Mouse (Mus musculus): ENCODE results near the gene Slc22a5. TPM values are rescaled to one million over a fixed set of nuclear protein-coding genes. Genes with fewer than 3 reads are reported as not detected.
A peak's percentile ranks its signal among the peaks of the same experiment; 100 is the strongest.

The Slc22a5 gene
- polyA plus RNA-seq, 1 experiment from 2014 or later: 40.5 TPM

- TF ChIP-seq CTCF (IDR thresholded peaks at IDR 0.05; ENCODE audit: low read depth): no peak
- Histone ChIP-seq H3K27ac (ENCODE audit: low read depth, low read length) (no peak overlapping the region), H3K4me1 (replicated peaks; ENCODE audit: control insufficient read depth, insufficient read depth, low read length) (no peaks in the 10 kb centered on the region), H3K4me3 (ENCODE audit: low read depth, low read length) (no peak overlapping the region), H3K9me3 (ENCODE audit: control insufficient read depth) (no peaks in the 10 kb centered on the region), H3K4me2 (replicated peaks; ENCODE audit: low read depth) (no peak overlapping the region), H3K36me3 (ENCODE audit: control insufficient read depth, insufficient read depth) (no peaks in the 10 kb centered on the region), H3K27me3 (replicated peaks; ENCODE audit: control insufficient read depth, insufficient read depth, low read length) (no peaks in the 10 kb centered on the region), H3K9ac (ENCODE audit: low read depth, low read length) (no peak overlapping the region)
- ATAC-seq: no peak
- 90% methylated on average over 4 of the region's 4 CpGs for whole genome bisulfite sequencing
Measured at GRCm38 (mm10) chr11:53918851-53919250, 27.4 kb upstream of the Slc22a5 start.

- 31% methylated on average over 4 of the region's 4 CpGs for WGBS
- TF ChIP-seq CTCF (IDR thresholded peaks at IDR 0.05; ENCODE audit: low read depth): no peak
- ATAC-seq: peak; percentile 55
- Histone ChIP-seq H3K27me3 (replicated peaks; ENCODE audit: control insufficient read depth, insufficient read depth, low read length) (no peaks in the 10 kb centered on the region), H3K9me3 (ENCODE audit: control insufficient read depth) (no peaks in the 10 kb centered on the region), H3K9ac (ENCODE audit: low read depth, low read length) (no peak overlapping the region), H3K36me3 (ENCODE audit: control insufficient read depth, insufficient read depth) (no peaks in the 10 kb centered on the region), H3K4me3 (ENCODE audit: low read depth, low read length) (no peak overlapping the region), H3K4me1 (replicated peaks; ENCODE audit: control insufficient read depth, insufficient read depth, low read length) (0 out of 2 replicates have a peak, but pooled peaks cover 3% of the 10 kb centered on the region), H3K27ac (ENCODE audit: low read depth, low read length) (no peak overlapping the region), H3K4me2 (replicated peaks; ENCODE audit: low read depth) (no peak overlapping the region)
Measured at GRCm38 (mm10) chr11:53911011-53911410, 19.6 kb upstream of the Slc22a5 start.

- H3K36me3 ChIP-seq (ENCODE audit: control insufficient read depth, insufficient read depth): no peaks in the 10 kb centered on the region
- no peaks in the 10 kb centered on the region for H3K9me3 ChIP-seq (ENCODE audit: control insufficient read depth)
- no peak overlapping the region for H3K9ac ChIP-seq (ENCODE audit: low read depth, low read length)
- no peaks in the 10 kb centered on the region for H3K27me3 ChIP-seq (replicated peaks; ENCODE audit: control insufficient read depth, insufficient read depth, low read length)
- H3K4me1 ChIP-seq (replicated peaks; ENCODE audit: control insufficient read depth, insufficient read depth, low read length): peaks cover 8% of the 10 kb centered on the region; the same call in 1 of the 2 replicates
- H3K4me3 ChIP-seq (ENCODE audit: low read depth, low read length): no peak overlapping the region
- no peak overlapping the region for H3K4me2 ChIP-seq (replicated peaks; ENCODE audit: low read depth)
- no peak for TF ChIP-seq CTCF (IDR thresholded peaks at IDR 0.05; ENCODE audit: low read depth)
- WGBS: 51% methylated on average over 8 of the region's 8 CpGs
- ATAC-seq: peak; percentile 75
- peak overlapping the region; percentile 65 for H3K27ac ChIP-seq (ENCODE audit: low read depth, low read length)
Measured at GRCm38 (mm10) chr11:53908686-53909085, 17.2 kb upstream of the Slc22a5 start.

- ATAC-seq: no peak
- no peaks in the 10 kb centered on the region for H3K9me3 ChIP-seq (ENCODE audit: control insufficient read depth)
- TF ChIP-seq CTCF (IDR thresholded peaks at IDR 0.05; ENCODE audit: low read depth): no peak
- 44% methylated on average over 9 of the region's 9 CpGs for WGBS
- H3K4me2 ChIP-seq (replicated peaks; ENCODE audit: low read depth): no peak overlapping the region
- H3K36me3 ChIP-seq (ENCODE audit: control insufficient read depth, insufficient read depth): no peaks in the 10 kb centered on the region
- no peak overlapping the region for H3K9ac ChIP-seq (ENCODE audit: low read depth, low read length)
- peaks cover 8% of the 10 kb centered on the region; the same call in 1 of the 2 replicates for H3K4me1 ChIP-seq (replicated peaks; ENCODE audit: control insufficient read depth, insufficient read depth, low read length)
- no peak overlapping the region for H3K4me3 ChIP-seq (ENCODE audit: low read depth, low read length)
- H3K27ac ChIP-seq (ENCODE audit: low read depth, low read length): peak overlapping the region; percentile 69
- no peaks in the 10 kb centered on the region for H3K27me3 ChIP-seq (replicated peaks; ENCODE audit: control insufficient read depth, insufficient read depth, low read length)
Measured at GRCm38 (mm10) chr11:53904534-53904925, 13.1 kb upstream of the Slc22a5 start.

GRCm38 (mm10) chr11:53903781-53904533 is 12.5 kb upstream of the Slc22a5 start:
- peak overlapping the region; percentile 69 for H3K27ac ChIP-seq (ENCODE audit: low read depth, low read length)
- WGBS: 23% methylated on average over 16 of the region's 16 CpGs
- H3K27me3 ChIP-seq (replicated peaks; ENCODE audit: control insufficient read depth, insufficient read depth, low read length): no peaks in the 10 kb centered on the region
- peak; percentile 86 for ATAC-seq
- no peaks in the 10 kb centered on the region for H3K9me3 ChIP-seq (ENCODE audit: control insufficient read depth)
- no peak overlapping the region for H3K9ac ChIP-seq (ENCODE audit: low read depth, low read length)
- H3K4me1 ChIP-seq (replicated peaks; ENCODE audit: control insufficient read depth, insufficient read depth, low read length): peaks cover 8% of the 10 kb centered on the region; the same call in 1 of the 2 replicates
- no peaks in the 10 kb centered on the region for H3K36me3 ChIP-seq (ENCODE audit: control insufficient read depth, insufficient read depth)
- no peak overlapping the region for H3K4me3 ChIP-seq (ENCODE audit: low read depth, low read length)
- TF ChIP-seq CTCF (IDR thresholded peaks at IDR 0.05; ENCODE audit: low read depth): no peak
- H3K4me2 ChIP-seq (replicated peaks; ENCODE audit: low read depth): peak overlapping the region; percentile 18; the same call in 1 of the 2 replicates

- no peaks in the 10 kb centered on the region for H3K36me3 ChIP-seq (ENCODE audit: control insufficient read depth, insufficient read depth)
- H3K27me3 ChIP-seq (replicated peaks; ENCODE audit: control insufficient read depth, insufficient read depth, low read length): no peaks in the 10 kb centered on the region
- H3K27ac ChIP-seq (ENCODE audit: low read depth, low read length): no peak overlapping the region
- TF ChIP-seq CTCF (IDR thresholded peaks at IDR 0.05; ENCODE audit: low read depth): no peak
- H3K9ac ChIP-seq (ENCODE audit: low read depth, low read length): no peak overlapping the region
- no peak overlapping the region for H3K4me3 ChIP-seq (ENCODE audit: low read depth, low read length)
- H3K4me1 ChIP-seq (replicated peaks; ENCODE audit: control insufficient read depth, insufficient read depth, low read length): peaks cover 6% of the 10 kb centered on the region; the same call in 1 of the 2 replicates
- H3K9me3 ChIP-seq (ENCODE audit: control insufficient read depth): no peaks in the 10 kb centered on the region
- 93% methylated on average over 14 of the region's 14 CpGs for WGBS
- no peak overlapping the region for H3K4me2 ChIP-seq (replicated peaks; ENCODE audit: low read depth)
- ATAC-seq: no peak
Measured at GRCm38 (mm10) chr11:53902741-53903140, 11.3 kb upstream of the Slc22a5 start.

Measured in intestine, postnatal 0 days (tissue).